Mouse (Mus musculus) retina, embryonic 14.5 days (tissue): ENCODE measurements around the gene Gm9837.

Experiments
- DNase-seq: peaks from one replicate; pipeline ENCODE4 v3.0.0-alpha.2; 2015; ENCODE audit warnings: low spot score

The Gm9837 gene

DNA sequence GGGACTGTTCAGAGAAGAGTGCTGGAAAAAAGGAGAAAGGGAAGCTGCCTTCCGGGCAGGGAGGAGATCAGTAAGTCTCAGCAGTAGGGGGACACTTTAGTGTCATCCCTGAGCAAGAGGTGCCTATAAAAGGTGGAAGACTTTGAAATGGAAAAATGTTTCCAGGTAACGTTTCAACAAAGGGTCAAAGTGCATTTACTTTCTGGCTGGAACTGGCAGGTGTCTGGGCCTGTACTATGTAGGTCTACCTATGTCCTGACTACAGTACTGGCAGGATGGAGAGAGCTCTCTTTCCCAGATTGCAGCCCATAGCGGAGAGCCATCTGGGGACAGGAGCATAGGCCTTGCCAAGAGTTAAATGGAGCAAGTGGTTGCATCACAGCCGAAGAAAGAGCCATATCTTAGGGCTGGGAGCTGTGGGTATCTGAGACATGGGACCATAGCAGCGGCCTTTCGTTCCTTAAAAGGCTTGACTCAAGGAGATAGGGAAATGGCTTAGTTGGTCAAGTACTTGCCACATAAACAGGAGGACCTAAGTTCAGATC is 44.5 kb downstream of the Gm9837 start:
- no peak for DNase-seq

DNA sequence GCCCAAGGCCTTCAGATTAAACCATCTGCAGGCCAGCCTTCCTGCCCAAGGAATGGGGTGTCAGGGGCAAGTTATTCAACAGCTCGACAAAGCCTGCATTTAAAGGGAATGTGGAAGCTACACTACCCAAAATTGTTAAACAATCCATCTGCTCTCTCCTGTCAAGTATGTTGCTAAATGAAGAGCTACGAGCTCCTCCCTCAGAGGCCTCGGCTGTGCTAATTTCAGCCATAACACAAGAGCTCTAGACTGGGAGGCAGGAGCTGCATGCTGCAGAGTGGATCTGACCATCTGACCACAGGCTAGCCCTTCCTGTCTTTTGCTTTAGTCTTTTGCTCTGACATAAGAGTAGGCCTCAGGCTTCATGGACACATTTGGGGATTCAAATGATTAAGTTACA is 45.0 kb downstream of the Gm9837 start:
- no peak for DNase-seq

DNA sequence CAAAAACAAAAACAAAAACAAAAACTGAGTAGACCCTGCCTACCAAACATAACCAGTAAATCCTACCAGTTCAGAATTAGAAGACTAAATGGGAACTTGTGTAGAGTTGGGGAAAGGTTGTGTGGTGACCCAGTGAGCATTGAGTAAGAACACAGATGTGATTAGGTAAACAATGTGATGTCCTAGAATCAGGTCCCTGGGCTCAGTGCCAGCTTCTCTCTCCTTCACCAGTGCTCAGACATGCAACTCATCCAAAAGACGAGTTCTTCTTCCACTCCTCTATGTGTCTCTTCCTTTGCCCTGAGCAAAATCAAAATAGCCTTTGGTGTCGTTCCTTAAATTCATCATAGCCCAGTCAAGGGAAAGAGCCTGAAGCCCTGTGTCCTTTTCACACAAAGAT is 45.5 kb downstream of the Gm9837 start:
- no peak for DNase-seq

DNA sequence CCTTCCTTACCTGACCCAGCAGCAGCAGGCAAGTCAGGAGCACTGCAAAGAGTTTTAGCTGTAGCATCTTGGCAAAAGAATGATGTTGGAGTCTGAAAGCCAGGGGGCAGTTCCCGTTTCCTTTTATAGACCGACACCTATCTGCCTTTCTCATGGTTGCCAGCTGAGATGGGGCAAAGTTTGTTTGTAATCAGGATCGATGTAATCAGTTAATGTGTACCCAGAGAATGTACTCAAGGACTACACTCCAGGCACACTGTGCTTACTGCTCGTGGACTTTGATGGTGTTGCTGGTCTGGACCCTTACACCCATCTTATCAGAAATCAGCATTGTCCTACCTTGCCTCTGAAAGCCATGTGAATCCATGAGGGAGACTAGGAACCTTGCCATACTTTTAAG is 47.2 kb downstream of the Gm9837 start, which contains the start of gene Leap2:
TSS of gene Leap2 (minus strand) at position 135 of the 400 bp plus-strand sequence.
- DNase-seq: no peak
